Mouse (Mus musculus): Measurements from ENCODE around the gene Lgmn. TPM values are rescaled to one million over a fixed set of nuclear protein-coding genes. Genes with fewer than 3 reads are reported as not detected.
A peak's percentile ranks its signal among the peaks of the same experiment; 100 is the strongest.

The Lgmn gene
- total RNA-seq (2021) (100 to 1,000 TPM; 116 to 129 TPM), polyA plus RNA-seq (2012; rRNA removed) (111 and 133 TPM in 2 replicates)
- long read RNA-seq, transcript Lgmn-201 (14 exons, 1,990 nt) = major isoform, 141 of 157 reads
- long read RNA-seq, partial matches to known transcripts = 7 of 157 reads
- long read RNA-seq, other reads (novel, unspliced or antisense) = 5 of 157 reads

DNA sequence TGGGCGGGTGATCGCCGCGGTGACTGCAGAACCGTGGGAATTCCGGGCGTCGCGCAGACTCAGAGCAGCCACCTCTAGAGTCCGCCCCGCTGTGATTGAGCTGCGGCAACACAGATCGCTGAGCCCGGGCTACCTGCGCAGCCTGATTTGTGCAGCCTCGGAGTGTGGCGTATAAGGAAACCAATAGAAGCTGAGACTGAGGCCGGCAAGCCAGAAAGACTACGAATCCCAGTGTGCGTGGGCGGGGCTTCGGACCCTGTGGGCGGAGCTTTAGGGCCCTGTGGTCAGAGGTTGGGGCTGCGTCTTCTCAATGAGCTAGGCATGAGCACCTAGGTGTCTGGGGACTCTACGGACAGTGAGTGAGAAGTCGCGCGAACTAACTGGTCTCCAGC lies at the start of gene Lgmn:
TSS of gene Lgmn (minus strand) at position 182 of the 392 bp plus-strand sequence.
- DNase-seq = peak; percentile 99

DNA sequence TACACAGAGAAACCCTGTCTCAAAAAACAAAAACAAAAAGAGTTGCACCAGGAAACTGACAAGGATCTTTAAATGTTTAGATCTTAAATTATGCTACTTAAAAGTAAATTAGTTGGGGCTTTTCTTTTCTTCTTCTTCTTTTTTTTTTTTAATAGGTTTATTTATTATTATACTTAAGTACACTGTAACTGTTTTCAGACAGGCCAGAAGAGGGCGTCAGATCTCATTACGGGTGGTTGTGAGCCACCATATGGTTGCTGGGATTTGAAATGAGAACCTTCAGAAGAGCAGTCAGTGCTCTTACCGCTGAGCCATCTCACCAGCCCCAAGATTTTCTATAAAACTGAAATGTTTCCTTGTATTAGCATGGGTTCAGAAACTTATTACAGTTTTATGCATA lies 45.3 kb upstream of the Lgmn start:
- DNase-seq = no peak

DNA sequence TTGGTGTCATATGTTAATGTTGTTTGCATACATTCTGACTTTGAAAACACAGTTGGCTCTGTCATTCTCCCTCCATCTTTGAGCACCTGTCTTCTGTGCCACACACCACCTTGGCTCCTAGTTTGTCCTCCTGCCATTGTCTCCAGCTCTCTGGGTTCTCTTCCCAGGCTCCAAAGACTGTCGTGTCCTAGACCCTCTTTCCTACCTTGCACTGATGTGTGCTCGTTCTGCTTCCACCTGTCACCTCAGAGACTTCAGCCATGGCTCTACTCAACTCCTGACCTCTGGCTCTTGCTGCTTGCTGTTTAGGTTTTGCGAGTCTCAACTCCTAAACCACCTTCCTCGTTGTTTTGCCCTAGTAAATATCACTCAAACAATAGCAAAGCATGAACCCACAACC lies 40.9 kb upstream of the Lgmn start:
- DNase-seq = no peak

DNA sequence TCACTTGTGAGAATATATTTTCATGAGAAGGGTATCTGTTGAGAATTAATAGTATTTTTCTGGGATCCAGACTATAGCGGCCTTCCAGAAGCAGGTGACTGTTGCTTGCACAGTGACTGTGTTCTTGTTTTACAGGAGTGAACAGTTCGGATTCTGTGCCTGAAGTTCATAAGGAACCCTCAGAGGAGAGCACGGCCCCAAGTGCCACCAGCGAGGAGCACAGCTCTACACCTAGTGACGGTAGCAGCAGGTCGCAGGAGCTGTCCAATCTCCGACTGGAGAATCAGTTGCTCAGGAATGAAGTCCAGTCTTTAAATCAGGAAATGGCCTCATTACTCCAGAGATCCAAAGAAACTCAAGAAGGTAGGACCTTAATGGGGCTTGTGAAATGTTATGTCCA lies 34.8 kb upstream of the Lgmn start:
- no peak for DNase-seq

DNA sequence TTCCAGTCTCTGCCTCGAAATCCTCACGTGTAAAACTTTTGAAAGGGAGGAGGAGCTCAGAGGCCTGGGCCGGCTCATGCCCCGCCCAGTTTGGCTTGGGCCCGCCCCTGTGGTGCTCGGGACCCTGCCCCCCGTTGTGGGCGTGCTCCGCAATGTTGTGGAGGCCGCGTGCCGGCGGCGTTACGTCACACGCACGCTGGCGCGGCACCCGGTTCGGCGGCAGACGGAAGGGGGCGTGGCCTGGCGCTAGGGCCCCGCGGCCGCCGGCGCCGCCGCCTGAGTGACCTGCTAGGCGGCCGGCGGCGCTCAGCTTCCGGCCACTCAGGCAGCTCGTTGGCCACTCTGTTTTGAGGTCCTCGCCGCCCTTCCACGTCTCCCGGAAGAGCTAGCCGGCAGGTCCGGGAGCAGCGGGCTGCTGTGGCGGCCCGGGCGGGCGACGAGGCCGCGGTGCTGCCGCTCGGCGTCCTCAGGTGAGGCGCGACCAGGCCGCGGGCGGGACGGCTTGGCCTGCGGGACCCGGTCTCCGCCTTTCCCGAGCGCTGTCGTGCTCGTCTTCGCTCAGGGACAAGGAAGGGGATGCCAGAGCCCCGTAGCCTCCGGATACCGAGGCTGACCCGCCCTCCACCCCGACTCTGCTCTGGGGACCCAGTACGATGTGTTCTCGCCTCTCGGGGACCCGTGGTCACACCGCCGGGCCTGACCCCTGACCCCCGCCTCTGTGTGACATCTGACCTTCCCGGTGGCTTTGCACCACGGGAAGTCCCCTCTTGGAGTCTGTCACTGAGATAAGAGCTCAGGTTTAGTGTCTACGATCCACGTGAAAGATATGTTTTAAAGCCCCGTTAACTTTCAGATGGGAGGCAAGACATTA lies 29.5 kb upstream of the Lgmn start, which contains the start of gene Golga5:
TSS of gene Golga5 (plus strand) at position 242 of the 871 bp plus-strand sequence.
- peak; percentile 99 for DNase-seq

DNA sequence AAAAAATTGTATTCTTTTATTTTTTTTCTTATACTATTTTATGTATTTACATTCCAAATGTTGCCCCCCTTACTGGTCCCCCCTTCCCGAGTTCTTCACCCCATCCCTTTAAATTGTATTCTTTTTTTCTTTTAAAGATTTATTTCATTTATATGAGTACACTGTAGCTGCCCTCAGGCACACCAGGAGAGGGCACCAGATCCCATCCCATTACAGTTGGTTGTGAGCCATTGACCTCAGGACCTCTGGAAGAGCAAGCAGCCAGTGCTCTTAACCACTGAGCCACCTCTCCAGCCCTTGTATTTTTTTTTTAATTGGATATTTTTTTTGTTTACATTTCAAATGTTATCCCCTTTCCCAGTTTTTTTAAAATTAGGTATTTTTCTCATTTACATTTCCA lies 28.5 kb upstream of the Lgmn start:
- no peak for DNase-seq

DNA sequence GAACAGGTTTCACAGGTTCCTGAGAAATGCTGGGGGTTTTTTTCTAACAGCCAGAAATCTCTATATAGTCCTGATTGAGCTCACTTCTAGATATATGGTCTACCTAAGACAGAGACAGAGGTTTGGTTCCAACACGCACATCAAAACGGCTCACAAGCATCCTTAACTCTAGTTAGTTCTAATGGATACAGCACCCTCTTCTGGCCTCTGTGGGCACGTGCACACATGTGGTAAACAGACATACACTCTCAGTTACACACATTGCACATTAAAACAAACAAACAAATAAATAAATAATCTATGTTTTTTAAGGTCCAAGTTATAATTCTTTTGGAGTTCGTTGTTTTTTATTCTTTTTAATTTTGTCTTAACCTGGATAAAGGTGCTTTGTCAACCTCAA lies 25.0 kb upstream of the Lgmn start:
- DNase-seq = no peak

DNA sequence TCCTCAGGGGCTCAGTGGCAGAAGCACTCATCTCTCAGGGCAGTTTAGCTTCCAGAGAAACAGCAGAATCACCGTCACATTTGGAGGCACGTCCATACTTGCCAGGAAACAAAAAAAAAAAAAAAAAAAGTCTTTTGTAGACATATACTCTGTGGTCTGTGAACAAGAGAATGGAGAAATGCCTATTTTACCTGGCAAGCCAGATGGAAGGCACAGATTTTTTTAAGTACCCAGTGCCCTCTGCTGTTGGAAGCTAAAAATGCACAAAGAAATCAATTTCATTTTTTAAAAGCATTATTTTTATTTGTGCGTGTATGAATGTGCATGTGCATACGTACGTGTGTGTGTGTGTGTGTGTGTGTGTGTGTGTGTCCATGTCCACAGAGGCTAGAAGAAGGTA lies 21.6 kb upstream of the Lgmn start:
- no peak for DNase-seq

DNA sequence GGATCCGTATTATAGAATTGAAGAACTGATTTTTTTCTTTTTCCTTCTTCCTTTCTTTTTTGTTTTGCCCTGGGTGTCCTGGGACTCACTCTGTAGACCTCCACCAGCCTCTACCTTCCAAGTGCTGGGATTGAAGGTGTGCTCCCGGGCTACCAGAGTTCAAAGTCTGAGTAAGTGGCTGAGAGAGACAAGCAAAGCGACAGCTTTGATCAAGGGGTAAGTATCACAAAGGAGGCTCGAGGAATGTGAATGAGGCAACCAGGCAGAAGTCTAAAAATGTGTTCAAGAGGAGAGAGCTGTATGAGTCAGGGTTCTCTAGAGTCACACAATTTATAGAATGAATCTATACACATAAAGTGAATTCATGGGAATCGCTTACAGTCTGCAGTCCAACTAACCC lies 20.4 kb upstream of the Lgmn start:
- DNase-seq = no peak

DNA sequence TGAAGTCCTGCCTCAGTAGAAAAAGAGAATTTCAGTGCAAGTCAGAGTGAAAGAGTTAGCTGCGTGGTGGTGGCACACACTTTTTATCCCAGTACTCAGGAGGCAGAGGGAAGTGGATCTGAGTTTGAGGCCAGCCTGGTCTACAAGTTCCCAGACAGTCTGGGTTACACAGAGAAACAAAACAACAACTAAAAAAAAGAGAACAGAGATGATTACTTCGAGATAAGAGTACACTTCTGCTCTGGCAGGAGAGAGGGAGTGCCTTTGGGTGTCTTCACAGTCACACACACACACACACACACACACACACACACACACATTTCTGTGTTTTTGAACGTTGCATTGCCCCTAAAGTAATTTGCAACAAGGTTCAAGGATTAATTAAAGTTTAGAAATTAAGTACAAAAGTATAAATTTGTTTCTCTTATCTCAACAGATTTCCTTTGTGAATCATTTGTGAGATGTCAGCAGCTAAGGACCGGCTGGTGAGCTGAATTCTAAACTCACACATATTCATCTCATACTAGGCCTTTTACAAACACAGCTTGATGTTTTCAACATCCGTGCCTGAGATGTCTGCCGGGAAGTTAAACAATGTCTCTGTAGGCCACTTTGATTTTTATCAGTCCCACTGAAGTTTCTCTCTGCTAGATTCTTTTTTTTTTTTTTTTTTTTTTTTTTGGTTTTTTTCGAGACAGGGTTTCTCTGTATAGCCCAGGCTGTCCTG lies 17.0 kb upstream of the Lgmn start:
- no peak for DNase-seq

DNA sequence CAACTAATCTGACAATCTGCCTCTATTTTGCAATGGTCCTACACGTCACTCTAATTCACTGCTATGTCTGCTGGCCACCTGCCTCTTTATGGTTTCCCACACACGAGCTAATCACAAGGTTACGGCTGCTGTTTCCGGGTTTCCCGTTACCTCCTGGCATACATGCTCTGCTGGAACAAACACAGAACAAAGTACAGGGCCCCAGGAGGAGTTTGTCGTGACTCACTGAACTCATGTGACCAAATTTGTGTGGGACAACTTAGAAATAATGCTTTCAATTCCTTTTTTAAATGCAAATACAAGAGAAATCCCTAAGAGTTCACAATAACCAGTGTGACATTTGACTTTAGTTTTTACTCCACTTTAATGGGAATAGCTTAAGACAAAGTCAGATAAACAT lies 14.0 kb upstream of the Lgmn start:
- DNase-seq = no peak

DNA sequence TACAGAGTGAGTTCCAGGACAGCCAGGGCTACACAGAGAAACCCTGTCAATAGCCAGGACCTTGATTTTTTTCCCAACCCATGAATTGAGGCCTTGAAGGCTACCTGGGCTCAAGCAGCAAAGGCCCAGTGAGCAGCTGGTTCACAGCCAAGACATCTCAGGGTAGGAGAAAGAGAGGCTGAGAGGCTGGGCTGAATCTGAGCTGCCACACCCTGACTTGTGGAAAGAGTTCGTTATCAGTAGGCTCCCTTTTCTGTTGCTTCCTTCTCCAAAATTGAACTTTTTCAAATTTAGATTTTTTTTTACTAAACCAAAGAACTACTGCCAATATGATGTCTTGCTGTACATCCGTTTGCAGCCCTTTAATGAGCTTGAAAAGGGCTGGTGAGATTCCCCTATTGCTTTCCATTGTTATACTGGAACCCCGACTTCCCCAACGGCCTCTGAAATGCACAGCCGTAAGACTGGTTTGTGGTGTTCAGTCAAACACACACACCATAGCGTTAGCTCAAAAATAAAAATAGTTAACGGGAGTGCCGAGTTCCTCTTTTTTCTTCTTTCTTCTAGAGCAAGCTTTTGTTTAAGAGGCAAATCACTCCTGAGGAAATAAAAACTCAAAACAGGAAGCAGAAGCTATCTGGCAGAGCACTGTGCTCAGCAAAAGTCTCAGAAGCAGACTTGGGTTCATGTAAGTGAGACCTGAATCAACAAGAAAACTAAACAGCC lies 11.7 kb upstream of the Lgmn start:
- no peak for DNase-seq

DNA sequence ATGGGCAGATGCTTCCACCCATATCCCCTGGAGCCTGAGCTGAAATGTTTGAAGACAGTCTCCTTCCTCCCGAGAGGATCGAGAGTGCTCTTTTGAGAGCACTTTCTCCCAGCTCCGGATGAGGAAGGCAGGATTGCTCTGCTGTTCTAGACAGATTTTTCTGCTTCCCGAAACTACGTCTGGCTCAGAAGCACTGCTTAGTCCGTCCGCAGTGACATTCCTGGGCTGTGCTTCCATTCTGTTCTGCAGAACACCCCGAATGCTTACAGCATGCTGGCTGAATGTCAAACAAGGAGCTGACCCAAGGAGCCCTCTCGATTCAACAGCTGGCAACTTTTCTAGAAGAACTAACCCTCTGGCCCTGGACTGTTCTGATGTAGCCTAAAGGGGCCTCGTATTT lies 10.8 kb upstream of the Lgmn start:
- DNase-seq = no peak

DNA sequence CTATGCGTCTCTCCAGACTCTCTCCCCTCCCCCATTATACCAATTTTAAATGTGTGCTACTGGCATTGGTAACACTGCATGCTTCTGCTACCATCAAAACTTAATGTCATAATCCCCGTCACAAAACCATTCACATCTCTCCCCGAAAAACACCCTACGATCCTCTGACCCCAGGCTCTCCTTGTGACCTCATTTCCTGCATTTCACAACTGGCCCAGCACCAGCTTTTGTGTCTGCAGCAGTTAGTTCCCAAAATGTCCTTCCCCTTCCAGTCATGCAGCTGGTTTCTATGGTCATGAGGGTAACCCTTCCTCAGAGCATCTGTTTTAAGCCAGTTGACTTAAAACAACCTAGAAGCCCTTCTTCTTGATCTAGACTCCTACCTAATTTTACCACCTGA lies 5.8 kb upstream of the Lgmn start:
- DNase-seq = no peak

DNA sequence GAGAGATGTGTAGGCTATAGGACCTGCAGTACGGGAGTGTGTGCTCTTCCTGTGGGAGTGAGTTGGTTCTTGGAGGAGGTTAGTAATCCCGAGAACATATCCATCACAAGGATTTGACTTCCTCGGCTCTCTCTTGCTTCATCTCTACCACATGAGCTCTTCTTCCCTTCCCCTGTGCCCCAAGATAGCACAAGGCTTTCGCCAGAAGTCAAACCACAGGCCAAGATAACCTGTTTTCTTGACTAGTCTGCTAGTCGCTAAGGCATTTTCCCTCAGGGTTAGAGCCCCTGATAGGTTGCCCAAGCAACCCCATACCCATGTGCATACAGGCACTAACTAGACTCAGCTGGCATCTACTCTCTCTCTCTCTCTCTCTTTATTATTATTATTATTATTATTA lies 4.1 kb upstream of the Lgmn start:
- DNase-seq = no peak

DNA sequence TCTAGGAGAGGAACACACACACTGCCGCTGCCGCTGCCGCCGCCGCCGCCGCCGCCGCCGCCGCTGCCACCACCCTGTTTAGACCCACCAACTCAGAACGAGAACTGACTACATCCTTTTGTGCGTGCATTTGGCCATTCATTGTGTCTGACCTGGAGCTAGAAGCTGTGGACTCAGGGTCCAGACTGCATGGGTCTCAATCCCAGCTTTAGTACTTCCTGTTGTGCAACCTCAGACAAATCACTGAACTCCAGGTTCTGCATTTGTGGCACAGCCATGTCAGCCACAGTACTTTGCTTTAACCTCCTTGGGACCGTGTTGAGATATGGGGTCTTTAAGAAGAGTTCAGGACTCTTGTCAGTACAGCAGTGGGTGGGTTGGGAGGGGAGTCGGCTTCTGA lies 3.0 kb upstream of the Lgmn start:
- DNase-seq = no peak

DNA sequence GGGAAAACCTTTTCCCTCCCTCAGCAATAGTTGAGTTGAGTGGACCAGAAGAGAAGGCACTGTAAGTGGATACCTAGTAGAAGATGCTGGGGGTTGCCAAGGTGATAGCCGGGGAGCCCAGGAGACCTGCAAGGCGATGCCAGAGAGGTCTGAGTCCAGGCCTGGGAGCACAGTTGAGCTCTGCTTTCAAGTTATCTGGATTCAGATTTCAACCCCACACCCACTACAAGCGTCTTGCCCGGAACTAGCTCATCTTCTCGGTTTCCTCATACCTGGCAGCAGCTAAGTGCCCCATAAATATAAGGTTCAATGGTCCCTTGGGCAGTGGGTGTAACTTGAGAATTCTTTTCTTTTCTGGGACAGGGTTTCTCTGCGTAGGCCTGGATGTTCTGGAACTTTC lies 1.5 kb upstream of the Lgmn start:
- DNase-seq = no peak

DNA sequence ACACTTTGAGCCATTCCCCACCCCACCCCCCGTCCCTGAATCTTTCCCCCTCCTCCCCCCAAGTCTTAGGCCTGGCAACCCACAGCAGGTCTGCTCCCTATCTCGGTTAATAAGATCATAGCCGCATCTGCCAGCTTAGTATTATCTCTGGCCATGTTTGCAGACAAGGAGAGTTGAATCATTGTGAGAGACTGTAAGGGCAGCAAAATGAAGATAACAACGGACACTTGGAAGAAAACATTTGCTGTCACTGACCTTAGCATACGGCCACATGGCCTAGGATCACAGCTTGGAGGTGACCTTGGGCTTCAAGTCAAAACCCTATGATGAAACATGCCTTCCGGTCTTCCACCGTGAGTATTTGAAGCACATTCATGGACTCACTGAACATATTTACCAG lies 938 bp upstream of the Lgmn start:
- DNase-seq = peak; percentile 71

DNA sequence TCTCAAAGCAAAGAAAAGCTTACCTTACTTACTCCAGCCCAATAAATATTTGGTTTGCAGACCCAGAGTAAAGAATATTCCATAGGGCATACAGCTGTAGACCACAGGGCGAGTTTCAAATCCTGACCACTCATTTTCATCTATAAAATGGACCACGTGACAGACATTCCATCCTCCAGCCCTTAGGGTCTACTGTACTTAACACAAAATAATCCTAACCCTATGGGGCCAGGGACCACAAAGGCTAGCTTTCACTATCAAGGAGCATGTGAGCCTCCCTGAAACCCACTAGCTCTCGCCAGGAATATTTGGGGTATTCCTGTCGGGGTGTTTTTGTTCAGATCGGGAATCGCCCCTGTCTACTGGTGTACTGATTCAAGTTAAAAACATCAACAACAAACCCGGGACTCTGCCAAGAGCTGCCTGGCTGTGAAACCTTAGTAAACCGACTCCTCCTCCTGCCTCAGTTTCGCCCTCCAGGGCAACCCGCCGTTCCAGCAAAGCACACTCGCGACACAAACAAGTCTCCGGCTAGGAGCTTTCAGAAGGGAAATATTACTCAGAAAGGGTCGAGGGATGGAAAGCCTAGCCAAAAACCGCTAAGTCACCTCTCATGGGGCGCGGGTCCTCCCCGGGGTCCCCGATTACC lies 506 bp downstream of the Lgmn start:
- no peak for DNase-seq

DNA sequence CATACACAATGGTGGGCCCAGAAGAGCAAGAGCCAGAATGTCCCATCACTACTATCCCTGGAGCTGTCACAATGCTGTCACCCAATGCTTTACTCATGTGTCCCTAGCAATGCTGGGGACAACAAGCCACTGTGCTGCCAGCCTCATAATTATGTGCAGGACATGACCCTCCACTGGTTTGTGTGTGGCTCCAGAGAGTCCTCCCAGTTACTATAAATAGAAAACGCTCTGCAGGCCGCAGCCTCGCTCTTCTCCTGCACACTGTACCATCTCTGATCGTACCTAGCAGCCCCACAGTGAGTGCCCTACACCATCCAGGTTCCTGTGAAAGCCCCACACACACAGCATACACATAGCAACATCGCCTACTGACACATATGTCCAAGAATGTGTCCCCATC lies 1.7 kb downstream of the Lgmn start:
- no peak for DNase-seq

DNA sequence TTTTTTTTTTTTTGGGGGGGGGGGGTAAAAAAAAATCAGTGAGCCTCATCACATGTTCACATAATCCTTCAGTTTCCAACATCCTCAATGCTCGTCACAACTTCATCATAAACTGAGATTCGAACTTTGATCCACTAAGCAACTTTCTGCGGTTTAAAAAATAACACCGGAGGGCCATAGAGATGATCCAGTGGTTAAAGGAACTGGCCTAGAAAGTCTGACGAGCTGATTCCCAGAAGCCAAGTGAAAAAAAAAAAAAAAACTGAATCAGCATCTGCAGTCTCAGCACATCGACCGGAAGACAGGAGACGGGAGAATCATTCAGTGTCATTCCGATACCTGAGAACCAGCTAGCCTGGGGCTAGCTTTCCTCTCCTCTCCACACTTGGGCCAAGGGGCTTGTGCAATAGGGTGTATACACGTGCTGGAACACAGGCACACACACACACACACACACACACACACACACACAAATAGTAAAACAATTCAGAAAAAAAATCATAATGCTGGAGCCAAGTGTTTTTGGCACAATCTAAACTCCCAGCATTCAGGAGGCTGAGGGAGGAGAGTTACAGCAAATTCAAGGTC lies 2.6 kb downstream of the Lgmn start:
- no peak for DNase-seq

DNA sequence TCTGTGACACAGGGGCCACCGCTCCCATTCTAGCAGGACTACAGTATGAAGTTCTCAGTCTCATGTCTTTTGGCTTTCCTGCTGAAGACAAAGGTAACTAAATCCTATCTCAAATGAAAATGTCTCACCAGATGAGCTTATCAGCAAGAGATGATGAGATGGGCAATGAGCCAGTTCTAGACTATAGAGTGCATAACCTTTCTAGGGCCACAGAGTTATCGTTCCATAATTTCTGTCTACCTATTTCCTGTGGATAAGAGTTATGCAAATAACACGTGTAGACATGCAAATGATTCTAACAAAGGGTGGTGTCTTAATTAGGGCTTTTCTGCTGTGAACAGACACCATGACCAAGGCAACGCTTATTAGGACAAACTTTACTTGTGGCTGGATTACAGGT lies 5.5 kb downstream of the Lgmn start:
- DNase-seq = no peak
